Mouse (Mus musculus) kidney, postnatal 10 days (tissue): ENCODE results near the gene Samhd1.

Source experiments
- DNase-seq: peaks from one replicate; pipeline ENCODE4 v3.0.0; 2021; ENCODE audit warnings: mixed read lengths

Gene Samhd1

DNA sequence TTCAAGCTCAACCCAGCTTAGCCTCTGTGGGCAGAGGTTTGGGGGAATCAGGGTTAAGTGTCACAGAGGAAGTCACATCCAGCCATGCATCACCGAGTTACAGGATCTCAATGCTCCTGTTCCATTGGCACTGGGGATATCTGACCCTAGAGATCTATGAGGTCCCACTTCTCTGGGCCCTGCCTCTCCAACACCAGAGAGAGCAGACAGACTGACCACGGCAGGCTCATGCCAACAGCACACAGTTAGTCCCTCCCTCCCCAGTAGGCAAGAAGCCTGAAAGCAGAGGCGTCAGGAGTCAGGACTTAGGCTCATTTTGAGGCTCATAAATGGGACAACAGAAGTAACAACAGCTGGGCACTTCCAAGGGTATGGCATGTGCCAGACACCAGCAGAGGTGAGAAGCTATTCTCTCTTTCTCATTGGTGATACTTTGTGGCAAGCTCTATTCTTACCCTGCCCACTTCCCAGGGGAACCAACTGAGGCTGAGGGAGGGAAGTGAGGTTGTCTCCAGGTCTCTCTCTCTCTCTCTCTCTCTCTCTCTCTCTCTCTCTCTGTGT lies 65.2 kb downstream of the Samhd1 start:
- peak; percentile 10 for DNase-seq

DNA sequence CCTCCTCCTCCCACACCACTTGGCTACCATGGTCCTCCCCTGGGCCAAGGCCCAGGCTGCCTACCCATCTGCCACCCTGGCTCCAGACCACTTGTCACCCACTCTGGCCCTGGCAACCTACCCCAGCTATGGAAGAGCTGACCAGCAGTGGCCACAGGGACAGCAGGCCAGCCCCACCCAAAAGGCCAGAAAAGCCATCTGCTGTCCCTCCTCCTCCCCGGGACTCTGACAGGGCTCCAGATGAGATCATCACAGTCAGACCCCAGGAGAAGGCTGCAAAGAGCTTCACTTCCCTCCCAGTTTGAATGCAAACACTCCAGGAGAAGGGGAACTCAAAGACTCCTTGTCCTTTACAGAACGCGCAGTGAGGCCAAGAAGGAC lies 65.7 kb downstream of the Samhd1 start:
- DNase-seq, result peak; percentile 35

DNA sequence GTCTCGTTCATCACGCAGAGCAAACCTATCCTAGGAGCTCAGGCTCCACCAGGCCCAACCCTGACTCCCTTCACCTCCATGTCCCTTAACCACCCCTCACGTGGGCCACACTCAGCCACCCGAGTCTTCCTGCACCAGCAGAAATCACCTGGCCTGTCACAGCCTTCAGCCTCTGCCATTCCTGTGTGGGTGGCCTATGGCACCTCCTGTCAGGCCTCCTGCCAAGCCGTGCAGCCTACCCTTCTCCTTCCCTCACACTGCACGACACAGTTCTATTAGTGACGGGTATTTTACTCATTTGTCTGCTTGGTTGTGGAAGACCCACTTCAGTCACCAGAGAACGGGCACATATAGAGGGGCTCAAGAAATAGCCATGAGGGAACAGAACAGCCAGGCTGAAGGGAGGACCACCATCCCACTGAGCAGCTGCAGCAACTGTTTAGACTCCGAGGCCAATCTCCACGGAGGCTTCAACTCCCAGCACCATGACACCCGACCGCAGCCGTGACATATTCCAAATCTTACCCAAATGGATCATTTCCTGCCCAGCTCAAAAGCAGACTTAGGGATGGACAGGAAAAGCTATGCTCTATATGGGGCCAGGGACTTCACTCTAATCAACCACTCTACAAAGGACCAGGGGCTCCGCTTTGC lies 66.2 kb downstream of the Samhd1 start:
- no peak for DNase-seq

DNA sequence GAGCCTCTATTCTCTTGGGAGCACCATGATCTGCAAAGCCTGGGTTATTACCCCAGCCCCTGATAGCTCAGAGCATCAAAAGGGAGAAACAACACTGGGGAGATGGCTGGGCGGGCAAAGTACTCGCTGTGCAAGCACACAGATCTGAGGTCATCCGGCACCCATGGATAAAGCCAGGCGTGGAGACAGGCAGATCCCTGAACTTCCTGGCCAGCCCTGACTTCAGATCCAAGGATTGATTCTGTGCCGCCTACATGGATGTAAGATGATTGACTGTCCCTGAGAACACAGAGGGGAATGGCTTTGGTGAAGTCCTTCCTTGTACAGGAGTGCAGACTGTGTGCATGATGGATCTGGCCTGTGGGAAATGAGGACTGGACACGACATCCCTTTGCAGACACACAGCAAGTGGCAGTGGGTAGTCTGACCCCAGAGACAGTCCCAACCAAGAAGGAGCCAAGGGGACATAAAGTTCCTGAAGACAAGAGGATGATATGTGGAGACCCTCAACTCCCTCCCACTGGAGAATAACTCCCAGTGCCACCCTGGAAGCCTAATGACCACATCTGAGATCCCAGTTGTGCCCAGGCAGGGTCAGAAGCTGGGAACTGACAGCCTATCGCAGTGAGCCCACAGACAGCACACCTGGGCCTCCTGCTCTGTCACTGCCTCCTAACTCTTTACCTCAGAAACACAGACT lies 68.2 kb downstream of the Samhd1 start:
- no peak for DNase-seq

DNA sequence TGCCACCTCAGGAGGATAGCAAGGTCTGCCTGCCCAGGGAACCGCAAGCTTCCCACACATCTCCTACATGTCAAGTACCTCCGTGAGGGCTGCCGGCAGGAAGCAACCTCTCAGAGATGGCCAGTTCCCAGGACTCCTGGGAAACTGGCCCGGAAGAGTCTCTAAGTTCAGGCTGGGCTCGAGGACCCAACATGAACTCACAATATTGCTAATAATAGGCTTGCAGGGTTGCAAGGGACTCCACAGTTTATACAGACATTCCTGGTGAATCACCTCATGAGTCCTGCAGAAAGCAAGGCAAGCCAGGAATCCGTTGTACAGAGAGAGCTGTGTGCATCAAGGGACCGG lies 69.2 kb downstream of the Samhd1 start:
- peak; percentile 41 for DNase-seq

DNA sequence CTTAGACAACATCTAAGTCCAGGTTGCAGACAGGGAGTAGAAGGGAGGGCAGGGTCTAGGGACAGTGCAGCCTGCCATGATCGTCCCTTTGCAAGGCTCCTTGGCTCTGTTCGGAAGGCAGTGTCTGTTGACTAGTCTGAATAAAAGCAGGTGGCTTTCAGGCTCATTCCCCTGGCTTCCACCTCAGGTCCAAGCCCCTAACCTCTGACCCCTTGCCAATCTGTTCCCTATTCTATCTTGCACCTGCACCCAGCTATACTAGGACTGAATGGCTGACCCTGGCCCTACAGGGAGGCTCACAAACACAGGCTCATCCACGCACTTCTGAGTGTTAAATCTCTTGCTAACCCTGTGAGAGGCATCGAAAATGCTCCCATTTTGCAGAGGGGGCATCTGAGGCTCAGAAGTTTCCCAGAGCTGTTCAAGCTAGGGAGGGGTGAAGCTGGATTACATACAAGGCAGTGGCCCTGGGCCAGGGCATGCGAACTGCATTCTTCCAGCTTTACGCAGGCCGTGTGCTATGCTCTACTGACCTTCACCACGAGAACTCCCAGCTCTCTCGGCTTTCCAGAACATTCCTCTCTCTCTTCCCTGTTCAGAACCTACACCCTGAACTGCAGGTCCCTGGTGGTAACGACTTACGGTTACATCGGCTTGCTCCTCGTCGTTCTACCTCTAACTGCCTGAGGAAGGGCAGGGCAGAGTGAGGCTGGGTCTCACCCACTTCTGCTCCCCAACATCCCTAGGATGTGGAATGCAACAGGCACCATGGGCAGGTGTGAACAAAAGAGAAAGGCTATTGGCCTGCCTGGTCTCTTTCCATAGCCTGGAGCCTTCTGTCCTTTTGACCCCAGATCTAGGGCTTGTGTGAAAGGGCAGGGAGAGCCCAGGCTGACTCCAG lies 69.8 kb downstream of the Samhd1 start:
- peak; percentile 67 for DNase-seq

DNA sequence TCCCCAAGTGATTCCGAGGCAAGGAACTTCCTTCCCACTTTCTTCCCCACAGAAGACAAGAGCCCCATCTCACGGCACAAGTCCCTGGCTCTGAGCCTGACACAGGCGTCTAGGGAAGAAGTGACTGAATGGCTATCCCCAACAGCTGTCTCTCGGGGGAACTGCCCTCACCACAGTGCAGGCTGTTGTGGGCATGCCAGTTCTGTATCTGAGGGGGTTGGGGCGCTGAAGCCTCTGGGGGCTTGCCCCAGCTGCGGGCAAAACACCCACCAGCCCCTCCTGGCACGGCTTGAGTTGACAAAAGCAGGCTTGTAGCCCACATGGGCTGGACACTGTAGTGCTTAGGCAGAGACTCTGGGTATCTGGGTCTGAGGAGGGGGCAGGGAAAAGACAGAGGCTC lies 70.9 kb downstream of the Samhd1 start:
- peak; percentile 5 for DNase-seq

DNA sequence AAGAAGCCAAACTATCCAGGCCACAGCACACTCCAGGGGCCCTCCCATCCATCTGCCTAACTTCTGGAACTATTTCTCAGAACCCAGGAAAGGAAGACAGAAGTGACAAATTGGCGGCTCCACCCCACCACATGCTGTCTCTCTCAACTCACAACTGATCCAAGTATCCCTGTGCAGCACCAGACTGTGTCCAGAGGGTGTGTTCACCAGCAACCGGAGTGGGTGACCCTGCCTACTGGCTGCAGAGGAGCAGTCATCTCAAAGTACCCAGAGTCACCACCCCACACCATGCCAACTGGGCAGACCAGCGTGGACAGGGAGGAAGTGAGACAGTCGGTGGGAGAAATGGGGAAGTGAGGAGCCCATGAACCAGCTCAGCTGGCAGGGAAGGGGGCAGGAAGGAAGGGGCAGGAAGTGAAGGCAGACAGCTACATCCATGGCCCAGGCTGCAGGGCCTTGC lies 71.8 kb downstream of the Samhd1 start:
- peak; percentile 33 for DNase-seq

DNA sequence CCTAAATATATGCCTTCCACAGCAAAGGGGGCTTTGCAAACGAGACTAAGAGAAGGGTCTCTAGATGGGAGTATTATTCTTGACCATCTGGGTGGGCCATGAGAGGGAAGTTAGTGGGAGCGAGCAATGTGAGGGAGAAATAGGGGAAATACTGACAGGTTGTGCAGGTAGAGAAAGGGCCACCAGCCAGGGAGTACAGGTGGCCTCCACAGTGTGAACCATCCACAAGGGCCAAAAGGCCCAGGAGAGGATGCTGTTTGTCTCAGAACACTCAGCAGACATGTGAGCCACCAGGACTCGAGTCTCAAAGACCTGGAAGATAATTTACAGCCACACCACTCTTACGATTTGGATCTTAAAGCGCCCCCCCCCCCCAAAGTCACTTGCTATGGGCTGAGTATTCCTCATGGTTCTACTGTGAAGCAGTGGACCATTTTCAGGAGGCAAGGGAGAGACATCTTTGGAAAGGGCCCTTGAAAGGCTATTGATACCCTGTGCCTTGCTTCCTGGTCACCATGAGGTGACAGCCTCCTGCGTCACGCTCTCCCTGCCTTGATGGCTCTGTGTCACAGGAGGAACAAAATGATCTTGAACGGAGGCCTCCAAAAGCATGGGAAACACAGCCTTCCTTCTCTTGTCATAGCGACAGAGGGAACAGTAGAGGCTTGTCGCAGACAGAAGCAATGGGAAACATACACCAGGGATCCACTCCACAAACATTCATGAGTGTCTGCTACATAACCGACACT lies 74.3 kb downstream of the Samhd1 start:
- no peak for DNase-seq

DNA sequence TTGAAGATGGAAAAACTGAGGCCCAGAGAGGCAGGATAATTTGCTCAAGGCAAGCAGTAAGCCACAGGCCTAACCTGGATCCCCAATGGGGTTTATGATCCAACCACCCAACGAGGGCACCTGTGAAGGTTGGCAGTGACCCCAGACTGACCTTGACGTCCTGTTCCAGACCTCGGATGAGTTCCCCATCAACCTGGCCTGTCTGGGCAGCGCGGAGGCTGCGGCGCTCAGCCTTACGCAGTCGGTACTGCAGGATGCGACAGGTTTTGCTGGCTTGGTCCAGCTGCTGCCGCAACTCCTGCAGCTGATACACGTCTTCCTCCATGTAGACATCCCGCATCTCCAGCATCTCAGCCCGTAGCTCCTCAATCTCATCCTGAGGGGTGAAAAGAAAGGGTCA lies 75.0 kb downstream of the Samhd1 start:
- no peak for DNase-seq

DNA sequence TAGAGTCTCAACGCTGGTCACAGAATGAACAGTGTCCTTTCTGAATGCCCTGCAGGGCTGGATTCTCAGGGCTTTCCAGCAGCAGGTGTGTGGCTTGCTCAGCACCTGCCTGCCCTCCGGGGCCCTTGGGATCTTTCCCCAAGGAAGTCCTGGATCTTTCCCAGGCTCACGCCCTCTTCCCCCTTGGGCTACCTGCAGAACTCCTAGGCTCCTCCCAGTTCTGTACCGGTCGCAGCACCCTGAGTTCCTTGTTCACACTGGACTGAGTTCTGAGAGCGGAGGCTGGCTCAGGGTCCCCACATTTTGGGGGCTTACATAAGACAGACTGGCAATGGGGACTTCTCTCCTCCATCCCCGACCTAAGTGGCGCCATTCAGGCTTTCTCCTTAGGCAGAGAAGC lies 75.9 kb downstream of the Samhd1 start:
- DNase-seq, result no peak

DNA sequence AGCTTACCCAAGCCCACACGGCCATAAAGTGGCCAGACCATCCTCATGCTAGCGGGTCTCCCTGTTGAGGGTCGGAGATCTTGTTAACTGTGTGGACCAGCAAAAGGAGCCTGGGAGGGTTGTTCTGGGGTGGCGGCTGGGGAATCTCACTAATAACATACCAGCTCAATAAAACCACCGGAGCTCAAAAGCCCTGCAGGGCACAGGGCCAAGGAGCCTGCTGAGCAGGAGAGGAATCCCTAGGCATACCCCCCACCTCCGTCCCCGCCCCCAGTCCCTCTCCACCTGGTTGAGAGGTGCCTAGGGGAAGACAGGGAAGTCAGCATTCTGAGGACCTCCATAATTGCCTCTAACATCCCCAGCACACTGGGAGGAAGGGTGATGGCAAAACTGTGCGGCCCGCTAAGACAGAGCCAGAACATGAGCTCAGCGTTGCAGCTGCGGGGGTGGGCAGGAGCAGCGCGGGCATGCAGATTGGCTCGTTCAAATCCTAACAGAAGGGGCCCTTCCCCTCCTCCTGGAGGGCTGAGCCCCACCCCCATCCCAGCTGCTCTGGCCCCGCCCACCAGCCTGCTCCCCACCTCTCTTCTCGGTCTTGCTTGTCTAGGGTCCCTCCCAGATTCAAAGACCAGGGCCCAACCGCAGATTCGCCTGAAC lies 76.6 kb downstream of the Samhd1 start:
- peak; percentile 80 for DNase-seq

DNA sequence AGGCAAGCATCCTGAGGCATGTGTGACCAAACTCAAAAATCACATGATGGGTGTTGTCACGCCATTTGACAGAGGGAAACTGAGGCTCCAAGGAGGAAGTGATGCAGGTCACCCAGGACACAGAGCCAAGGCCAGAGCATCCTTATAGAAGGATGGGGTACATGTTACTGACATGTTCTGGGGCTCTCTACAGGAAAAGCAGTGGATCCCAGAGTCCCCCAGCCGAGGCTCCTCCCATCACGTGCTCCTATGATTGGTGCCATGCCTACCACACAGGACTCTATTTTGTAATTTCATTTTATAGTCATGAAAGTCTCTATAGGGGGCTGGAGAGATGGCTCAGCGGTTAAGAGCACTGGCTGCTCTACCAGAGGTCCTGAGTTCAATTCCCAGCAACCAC lies 77.3 kb downstream of the Samhd1 start:
- DNase-seq, result no peak

DNA sequence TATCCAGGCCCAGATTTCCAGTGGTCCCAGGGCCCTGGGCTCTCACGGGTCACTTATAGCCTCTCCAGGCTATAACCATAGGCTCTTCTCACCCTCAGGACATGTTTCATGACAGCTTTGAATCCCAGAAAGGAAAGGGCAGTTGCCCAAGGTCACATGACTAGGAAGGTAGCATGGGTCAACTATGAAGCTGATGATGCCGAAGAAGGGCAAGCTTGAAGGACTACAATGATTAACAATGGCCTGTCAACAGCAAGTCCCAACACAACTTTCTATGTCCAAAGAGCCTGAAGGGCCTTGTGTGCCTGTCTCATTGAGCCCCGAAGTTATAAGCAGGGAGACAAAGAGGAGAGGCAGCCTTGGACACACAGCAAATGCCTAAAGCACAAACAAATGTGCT lies 77.9 kb downstream of the Samhd1 start:
- no peak for DNase-seq

DNA sequence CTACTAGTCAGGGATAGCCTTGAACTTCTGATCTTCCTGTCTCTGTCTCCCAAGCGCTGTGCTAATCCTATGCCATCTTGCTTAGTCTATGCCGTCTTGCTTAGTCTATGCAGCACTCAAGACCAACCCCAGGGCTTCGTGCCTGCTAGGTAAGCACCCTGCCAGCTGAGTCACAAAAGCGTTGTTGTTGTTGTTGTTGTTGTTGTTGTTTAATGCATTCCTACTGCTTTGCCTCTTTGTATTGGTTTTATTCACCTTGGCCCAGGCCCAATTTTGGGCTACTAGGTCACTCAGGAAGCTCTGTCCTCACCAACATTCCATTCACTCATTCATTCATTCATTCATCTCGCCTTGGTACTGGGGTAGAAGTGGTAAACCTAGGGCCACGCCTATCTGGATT lies 79.3 kb downstream of the Samhd1 start:
- DNase-seq, result no peak

DNA sequence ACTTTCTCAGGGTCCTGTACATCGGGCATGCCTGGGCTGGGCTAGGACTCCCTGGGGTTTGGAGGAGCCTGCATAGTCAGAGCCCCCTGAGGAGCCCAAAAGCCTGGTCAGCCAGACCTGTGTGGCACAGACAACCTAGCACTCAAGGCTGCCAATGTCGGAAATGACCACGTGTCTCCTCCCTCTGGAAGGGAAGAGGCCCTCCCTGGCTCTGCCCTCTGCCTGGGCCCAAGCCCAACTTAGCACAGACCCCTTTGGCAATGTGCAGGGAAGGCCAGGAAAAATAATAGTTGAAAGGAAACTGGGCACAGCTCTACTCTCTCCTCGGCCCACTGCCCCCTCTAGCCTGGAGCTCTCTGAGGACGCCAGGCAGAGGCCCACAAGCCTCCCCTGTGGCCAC lies 80.2 kb downstream of the Samhd1 start:
- peak; percentile 41 for DNase-seq

DNA sequence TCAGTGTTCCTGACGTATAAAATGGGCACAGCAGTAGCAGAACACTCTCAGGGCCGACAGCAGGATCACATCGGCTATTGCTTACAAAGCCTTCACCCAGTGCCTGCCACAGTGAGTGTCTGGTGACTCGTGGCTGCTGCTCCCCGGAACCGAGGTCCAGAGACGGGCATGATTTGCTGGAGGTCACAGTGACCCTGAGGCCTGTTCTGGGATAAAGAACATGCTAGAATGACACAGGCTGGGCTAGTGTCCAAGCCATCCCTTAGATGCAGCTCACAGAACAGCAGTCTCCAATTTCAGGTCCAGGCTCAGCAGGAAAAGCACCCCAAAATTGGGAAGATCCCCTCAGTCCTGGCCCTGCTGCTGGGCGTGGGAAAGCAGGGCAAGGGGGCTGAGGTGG lies 80.8 kb downstream of the Samhd1 start:
- no peak for DNase-seq

DNA sequence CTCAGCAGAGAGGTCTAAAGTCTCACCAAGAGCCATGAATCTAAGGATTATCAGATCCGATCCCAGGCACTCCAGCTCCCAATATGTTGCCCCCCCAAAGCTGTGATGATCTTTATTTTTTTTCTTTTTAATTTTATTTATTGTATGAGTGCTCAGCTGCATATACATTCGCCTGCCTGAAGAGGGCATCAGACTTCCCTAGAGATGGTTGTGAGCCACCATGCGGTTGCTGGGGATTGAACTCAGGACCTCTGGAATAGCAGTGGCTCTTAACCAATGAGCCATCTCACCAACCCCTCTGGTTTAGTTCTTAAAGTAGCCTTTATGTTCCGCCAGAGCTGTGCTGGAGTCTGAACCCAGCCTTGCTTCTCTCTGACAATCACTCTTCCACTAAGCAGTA lies 81.3 kb downstream of the Samhd1 start:
- DNase-seq, result no peak

DNA sequence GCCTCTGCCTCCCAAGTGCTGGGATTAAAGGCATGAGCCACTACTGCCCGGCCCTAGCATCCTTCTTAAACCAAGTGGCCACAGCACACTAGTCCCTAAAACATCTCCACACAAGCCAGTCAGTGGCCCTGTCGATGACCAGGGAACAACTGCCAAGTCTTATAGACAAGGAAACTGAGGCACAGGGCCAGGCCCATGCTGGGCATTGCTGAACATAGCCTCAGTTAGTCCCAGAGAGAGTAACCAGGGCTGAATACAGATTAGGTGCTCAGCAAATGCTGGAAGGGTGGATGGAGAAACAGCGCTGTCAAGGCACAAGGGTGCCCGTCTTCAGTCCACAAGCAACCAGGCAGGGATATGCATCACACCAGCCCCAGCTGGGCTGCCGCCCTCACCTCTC lies 81.9 kb downstream of the Samhd1 start:
- no peak for DNase-seq

DNA sequence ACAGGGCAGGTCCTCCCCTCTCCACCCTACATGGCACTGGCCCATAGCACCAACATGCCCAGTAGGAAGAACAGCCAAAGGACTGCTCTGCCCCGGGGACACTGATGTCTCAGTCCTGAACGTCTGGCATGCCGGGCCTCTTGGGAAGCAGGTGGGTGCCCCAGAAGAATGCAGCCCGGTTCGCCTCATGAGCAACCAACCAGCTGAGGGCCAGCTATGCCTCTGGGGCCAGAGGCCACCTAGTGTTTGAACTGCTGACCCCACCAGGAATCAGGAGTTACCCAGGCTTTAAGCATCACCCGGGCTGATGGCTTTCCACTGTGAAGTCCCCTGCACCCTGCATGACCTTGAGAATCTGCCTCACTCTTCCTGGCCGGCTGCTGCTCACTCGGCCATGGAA lies 82.6 kb downstream of the Samhd1 start:
- DNase-seq, result no peak

DNA sequence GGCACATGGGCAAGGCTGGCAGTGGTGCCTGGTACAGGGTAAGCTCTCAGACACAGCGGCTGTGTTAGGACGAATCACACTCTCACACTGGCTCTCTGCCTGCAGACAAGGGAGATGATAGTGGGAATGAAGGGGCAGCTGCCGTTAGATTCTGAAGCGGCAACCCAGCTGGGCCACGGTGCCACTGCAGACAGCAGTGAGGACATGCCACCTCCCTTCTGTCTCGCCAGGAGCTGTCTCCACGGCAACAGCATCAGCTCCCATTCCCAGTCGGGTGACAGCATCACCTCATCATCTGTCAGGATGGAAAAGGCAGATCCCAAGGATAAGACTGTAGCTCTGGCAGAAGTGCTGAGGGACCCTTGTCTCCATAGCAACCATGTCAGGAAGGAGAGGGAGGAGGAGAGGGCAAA lies 85.2 kb downstream of the Samhd1 start:
- no peak for DNase-seq
